Mouse (Mus musculus) gastrocnemius, adult 8-10 months (tissue): ENCODE measurements around the gene Cyp27a1. TPM values are rescaled to one million over a fixed set of nuclear protein-coding genes. Genes with fewer than 3 reads are reported as not detected.

Experiments
- DNase-seq, 2 experiments: peaks; one replicate each; pipeline ENCODE4 v3.0.0; 2022; ENCODE audit warnings: low spot score in 2 of 2
- total RNA-seq, 4 experiments: library from RNA; stranded (reverse); gene quantifications; 2 replicates each; pipeline ENCODE4 v1.2.4; 2022

Cyp27a1 gene
- total RNA-seq, 4 experiments from 2014 or later, result 44.3 to 72.8 (median 67.1) TPM

DNA sequence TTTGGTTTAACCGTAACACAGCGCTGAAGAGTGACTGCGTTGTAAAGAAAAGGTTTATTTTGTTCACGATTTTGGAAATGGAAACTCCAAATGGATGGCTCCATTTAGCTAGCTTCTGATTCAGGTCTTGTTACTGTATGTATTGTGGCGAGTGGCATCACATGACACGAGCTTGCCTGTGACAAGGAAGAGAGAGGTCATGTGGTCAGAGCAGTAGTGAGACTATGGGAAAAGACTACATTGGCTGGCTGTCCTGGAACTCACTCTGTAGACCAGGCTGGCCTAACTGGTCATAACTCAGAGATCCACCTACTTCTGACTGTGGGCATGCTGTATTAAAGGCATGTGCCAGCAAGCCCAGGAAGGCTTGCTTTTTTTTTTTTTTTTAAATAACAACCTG is 2.5 kb downstream of the Cyp27a1 start:
- DNase-seq, result no peak

GRCm38 (mm10) chr1:74718113-74718512 is 4.7 kb downstream of the Cyp27a1 start:
- DNase-seq, result no peak

DNA sequence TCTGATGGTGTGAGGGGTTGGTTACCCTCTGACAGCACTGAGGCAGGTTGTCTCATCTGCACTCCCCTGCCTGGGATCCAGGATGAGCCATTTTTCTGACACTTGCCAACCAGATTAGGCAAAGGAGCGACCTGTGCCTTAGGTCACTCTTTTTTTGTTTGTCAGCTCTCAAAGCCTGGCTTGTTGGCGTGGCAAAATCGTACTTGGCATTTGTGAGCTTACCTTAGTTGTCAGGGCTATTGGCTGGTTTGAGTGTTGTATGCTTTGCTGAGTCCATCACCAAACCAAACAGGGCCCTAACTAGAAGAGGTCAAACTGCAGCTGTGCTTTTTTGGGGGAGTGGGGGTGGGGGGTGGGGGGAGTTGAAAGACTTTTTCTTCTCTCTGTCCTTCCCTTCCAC is 5.9 kb downstream of the Cyp27a1 start:
- DNase-seq, result no peak

- DNase-seq, result no peak
Measured at GRCm38 (mm10) chr1:74721657-74722056, 8.3 kb downstream of the Cyp27a1 start.

GRCm38 (mm10) chr1:74723748-74724147 is 10.4 kb downstream of the Cyp27a1 start:
- no peak for DNase-seq

DNA sequence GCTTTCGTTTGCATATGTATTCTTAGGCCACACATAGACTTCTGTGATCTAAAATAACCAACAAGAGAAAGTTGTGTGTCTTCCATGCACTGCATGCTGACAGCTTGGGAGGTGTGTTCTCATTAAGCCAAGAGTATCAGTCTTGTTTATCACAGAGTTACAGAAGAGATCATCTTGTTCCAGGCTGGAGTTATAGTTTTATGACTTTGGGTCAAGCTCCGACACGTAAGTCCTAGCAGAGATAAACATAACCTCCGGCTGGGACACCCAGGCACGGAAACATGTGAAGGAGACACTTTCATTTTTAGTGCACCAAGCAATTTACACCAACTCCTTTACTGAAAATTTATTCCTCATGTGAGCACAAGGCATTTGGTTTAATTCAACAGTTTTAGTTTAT is 12.7 kb downstream of the Cyp27a1 start:
- DNase-seq, result no peak

GRCm38 (mm10) chr1:74726674-74727073 is 13.3 kb downstream of the Cyp27a1 start:
- no peak for DNase-seq

GRCm38 (mm10) chr1:74728446-74728845 is 15.1 kb downstream of the Cyp27a1 start:
- peak; percentile 69 to 81 for DNase-seq

GRCm38 (mm10) chr1:74736977-74737376 is 23.6 kb downstream of the Cyp27a1 start:
- DNase-seq, result no peak

GRCm38 (mm10) chr1:74737500-74737899 is 24.1 kb downstream of the Cyp27a1 start:
- DNase-seq, result peak in 1 of 2 experiments; percentile 56

DNA sequence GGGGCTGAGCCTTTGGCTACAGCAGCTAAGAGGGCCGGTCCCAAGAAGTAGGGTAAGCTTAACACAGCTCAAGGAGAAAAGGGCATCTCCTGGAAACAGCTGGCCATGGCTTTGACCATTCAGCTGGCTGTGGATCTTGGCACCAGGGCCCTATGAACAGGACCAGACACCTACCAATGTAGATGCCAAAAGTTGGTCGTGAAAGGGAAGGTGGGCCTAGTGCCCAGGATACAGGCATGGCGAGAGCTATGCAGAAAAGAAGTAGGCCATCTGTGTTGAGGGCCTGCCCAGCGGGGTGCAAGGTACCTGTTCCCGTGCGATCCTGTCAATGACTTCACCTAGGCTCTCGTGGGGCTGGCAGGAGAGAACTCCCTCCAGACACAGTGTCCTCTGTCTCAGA is 27.5 kb downstream of the Cyp27a1 start:
- DNase-seq, result peak; percentile 48 to 75

DNA sequence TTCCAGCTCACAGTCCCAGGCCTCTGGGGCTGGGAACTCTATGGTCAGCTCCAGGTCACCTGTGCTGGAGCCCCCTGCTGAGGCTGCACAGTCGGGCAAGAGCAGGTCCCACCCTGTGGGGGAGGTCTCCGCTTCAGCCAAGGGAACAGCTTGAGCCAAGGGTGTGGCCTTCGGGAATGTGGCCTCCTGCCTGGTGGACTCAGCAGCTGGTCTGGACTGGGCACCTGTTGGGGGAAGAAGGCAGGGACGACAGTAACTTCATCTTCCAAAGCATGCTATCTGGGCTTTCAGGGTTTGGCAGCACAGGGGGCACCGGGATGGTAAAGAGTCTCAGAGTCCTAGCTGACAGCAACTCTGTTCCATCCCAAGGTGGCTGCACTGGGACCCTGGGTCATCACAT is 34.0 kb downstream of the Cyp27a1 start:
- DNase-seq, result peak; percentile 57 to 76

GRCm38 (mm10) chr1:74748643-74749271 is 35.4 kb downstream of the Cyp27a1 start, which contains the start of gene Prkag3:
TSS of gene Prkag3 (minus strand) at chr1:74749221.
- DNase-seq, result peak; percentile 86 to 92

- DNase-seq, result peak; percentile 65 to 77
Measured at GRCm38 (mm10) chr1:74749301-74749700, 35.9 kb downstream of the Cyp27a1 start.

GRCm38 (mm10) chr1:74750683-74751082 is 37.3 kb downstream of the Cyp27a1 start:
- DNase-seq, result no peak

DNA sequence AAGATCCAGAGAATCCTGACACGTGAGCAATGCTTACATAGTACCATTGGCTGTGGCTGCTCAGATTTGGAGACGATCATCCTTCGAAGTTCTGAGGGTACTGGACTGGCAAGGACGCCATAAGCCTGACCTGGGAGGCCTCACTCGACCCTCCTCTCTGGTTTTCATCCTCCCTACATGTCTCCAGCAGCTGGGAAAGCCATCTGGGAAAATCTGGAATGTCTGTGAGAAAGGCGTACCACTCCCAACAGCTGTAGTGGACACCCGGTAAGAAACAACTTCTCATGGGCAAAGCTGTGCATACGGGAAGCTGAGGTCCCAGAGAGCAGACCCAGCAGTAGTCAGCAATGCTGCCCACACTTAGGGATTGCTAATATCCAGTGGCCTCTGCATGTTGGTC is 38.8 kb downstream of the Cyp27a1 start:
- no peak for DNase-seq

DNA sequence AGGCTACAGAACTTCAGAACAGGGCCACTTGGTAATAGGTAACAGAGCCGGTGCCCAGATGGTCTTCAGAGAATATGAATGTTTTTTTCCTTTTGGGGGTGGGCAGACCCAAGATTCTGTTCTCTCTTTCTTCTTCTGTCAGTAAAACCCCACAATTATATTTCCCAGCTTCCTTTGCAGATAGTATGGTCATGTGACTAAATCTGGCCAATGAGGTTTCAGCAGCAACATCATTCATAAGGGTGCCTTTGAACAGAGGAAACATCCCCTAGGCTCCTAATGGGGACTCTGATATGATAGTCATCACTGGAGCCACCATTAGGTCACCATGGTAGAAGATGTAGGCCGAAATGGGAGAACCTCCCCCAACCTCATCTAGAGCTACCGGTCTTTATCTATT is 39.5 kb downstream of the Cyp27a1 start:
- DNase-seq, result no peak

GRCm38 (mm10) chr1:74753266-74753974 is 40.0 kb downstream of the Cyp27a1 start:
- peak in 1 of 2 experiments; percentile 32 for DNase-seq

DNA sequence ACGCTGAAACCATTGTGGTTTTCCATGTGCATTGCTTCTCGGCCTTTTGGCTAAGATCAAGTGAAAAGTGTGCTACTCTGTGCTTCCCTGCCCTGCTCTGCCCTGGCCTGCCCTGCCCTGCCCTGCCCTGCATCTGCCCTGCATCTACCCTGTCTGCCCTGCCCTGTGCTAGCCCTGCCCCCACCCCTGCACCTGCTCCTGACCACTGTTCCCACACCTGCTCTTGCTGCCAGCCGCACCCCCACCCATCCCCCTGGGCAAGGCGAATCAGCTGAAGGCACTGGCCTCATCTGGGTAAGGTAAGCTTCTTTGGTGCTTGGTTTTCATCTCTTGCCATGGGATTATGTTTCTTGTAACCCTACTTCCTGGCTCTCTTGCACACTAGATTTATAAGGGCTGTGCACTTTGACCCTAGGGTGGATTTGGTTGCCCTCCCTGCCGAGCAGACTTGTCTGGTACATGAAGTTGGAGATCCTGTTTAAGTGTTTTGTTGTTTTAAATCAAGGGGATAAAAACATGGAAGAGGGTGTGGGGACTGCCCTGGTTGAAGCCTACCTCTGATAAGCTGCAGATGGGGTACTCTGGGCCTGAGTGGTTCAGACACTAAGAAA is 40.9 kb downstream of the Cyp27a1 start:
- DNase-seq, result peak; percentile 83 to 89

- no peak for DNase-seq
Measured at GRCm38 (mm10) chr1:74759773-74760172, 46.4 kb downstream of the Cyp27a1 start.

DNA sequence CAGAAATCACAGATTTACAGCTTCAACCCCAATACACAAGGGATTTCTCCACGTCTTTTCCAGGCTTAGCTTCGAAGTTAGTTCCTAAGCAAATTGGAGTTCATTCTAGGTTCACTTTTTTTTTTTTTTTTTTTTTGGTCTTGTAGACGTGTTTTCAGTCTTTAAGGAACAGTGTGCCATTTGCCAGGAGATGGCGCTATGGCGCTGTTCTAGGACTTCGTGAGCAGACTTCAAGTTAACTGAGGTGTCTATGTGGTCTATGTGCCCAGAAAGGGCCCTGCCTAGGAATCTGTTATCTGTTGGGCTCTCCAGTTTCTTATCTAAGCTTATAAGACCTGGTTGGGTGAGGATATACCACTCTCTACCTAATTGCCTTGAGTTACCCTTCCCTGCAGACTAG is 49.7 kb downstream of the Cyp27a1 start:
- peak in 1 of 2 experiments; percentile 61 for DNase-seq

GRCm38 (mm10) chr1:74770727-74771466 is 57.5 kb downstream of the Cyp27a1 start:
- no peak for DNase-seq
